ENCODE assay signal across 11 mouse cellular contexts in genomic region chr9:78106821-78107220, GRCm38 (mm10). TPM values are rescaled to one million over a fixed set of nuclear protein-coding genes. Genes with fewer than 3 reads are reported as not detected.
DNase-seq lines count a peak whose midpoint lies in the region; ATAC-seq lines count a peak whose summit lies in the region.
"Had no signal": no experiment of that assay in that cellular context is flagged by ENCODE, and none has a peak within 500 bp of the region (broad histone marks: within the 10 kb centered on the region; RNA-seq: fewer than 3 reads in every experiment).

No protein-coding gene starts in this region.

- H3K9me3 ChIP-seq in heart, embryonic 14.5 days (ENCODE audit: control insufficient read depth, low read length): no peaks in the 10 kb centered on the region
- H3K9me3 ChIP-seq in embryonic facial prominence, embryonic 14.5 days (ENCODE audit: control insufficient read depth, low read length): no peaks in the 10 kb centered on the region
- H3K9me3 ChIP-seq in limb, embryonic 12.5 days: no peaks in the 10 kb centered on the region
- H3K9me3 ChIP-seq: stomach, embryonic 15.5 days had no signal

- peak overlapping the region; percentile 83 for H3K4me2 ChIP-seq in heart, embryonic 14.5 days (ENCODE audit: low read length)
- peak overlapping the region; percentile 91 for H3K4me2 ChIP-seq in embryonic facial prominence, embryonic 14.5 days (ENCODE audit: low read depth, low read length)
- peak overlapping the region; percentile 79 for H3K4me2 ChIP-seq in limb, embryonic 12.5 days

- H3K27me3 ChIP-seq in heart, embryonic 14.5 days (ENCODE audit: control insufficient read depth, insufficient read depth, low read length): no peaks in the 10 kb centered on the region
- H3K27me3 ChIP-seq in embryonic facial prominence, embryonic 14.5 days (replicated peaks; ENCODE audit: control insufficient read depth, insufficient read depth, low read length): no peaks in the 10 kb centered on the region
- H3K27me3 ChIP-seq in limb, embryonic 12.5 days: no peaks in the 10 kb centered on the region
- H3K27me3 ChIP-seq: stomach, embryonic 15.5 days had no signal

- peaks cover 35% of the 10 kb centered on the region for H3K36me3 ChIP-seq in heart, embryonic 14.5 days (ENCODE audit: control insufficient read depth, insufficient read depth, low read length)
- H3K36me3 ChIP-seq in embryonic facial prominence, embryonic 14.5 days (ENCODE audit: control insufficient read depth, insufficient read depth, low read length): peaks cover 23% of the 10 kb centered on the region; the same call in 1 of the 2 replicates
- peaks cover 16% of the 10 kb centered on the region for H3K36me3 ChIP-seq in limb, embryonic 12.5 days
- H3K36me3 ChIP-seq: stomach, embryonic 15.5 days had no signal

- intact Hi-C loops in heart, postnatal 36 days (cut with DNase I): no loop called here

- WGBS in heart, embryonic 14.5 days: 83% methylated on average over 4 of the region's 4 CpGs
- WGBS in embryonic facial prominence, embryonic 14.5 days: 62% methylated on average over 4 of the region's 4 CpGs
- 73% methylated on average over 4 of the region's 4 CpGs for WGBS in limb, embryonic 12.5 days

- no peak overlapping the region for H3K27ac ChIP-seq in heart, embryonic 14.5 days (replicated peaks in 1 of 2; ENCODE audit: control insufficient read depth in 1 of 2, insufficient read depth in 1 of 2, low read depth in 2 of 2, low read length in 2 of 2)
- no peak overlapping the region for H3K27ac ChIP-seq in embryonic facial prominence, embryonic 14.5 days (replicated peaks; ENCODE audit: low read depth, low read length)
- H3K27ac ChIP-seq in limb, embryonic 12.5 days: no peak overlapping the region
- H3K27ac ChIP-seq: left cerebral cortex, adult 2 months; stomach, embryonic 15.5 days had no signal

- no peak overlapping the region; the same call in 1 of the 2 replicates for H3K9ac ChIP-seq in heart, embryonic 14.5 days (ENCODE audit: low read length)
- peak overlapping the region; percentile 89 for H3K9ac ChIP-seq in embryonic facial prominence, embryonic 14.5 days (ENCODE audit: low read depth, low read length)
- no peak overlapping the region for H3K9ac ChIP-seq in limb, embryonic 12.5 days (replicated peaks)

- peak overlapping the region in 1 of 2 experiments; percentile 95; a peak in 1 of 4 replicates for H3K4me3 ChIP-seq in heart, embryonic 14.5 days (ENCODE audit: control insufficient read depth in 1 of 2, insufficient read depth in 1 of 2, low read depth in 1 of 2, low read length in 2 of 2)
- peak overlapping the region; percentile 92 for H3K4me3 ChIP-seq in embryonic facial prominence, embryonic 14.5 days (ENCODE audit: low read depth, low read length)
- H3K4me3 ChIP-seq in limb, embryonic 12.5 days (replicated peaks): no peak overlapping the region

- no peak for DNase-seq in heart, postnatal 36 days
- peak; percentile 11 for DNase-seq in 416B (ENCODE audit: low read depth)
- no peak for DNase-seq in embryonic facial prominence, embryonic 14.5 days (ENCODE audit: low spot score)
- no peak for DNase-seq in retina, postnatal 1 day
- no peak for DNase-seq in right cerebral cortex, postnatal 36 days (ENCODE audit: low spot score in 2 of 2)
- no peak for DNase-seq in layer of hippocampus, adult 18-20 months (ENCODE audit: low spot score in 2 of 2)

- ATAC-seq in heart, embryonic 14.5 days (ENCODE audit: insufficient number of reproducible peaks, insufficient read depth, low FRiP score, low read depth): no peak
- no peak for ATAC-seq in embryonic facial prominence, embryonic 14.5 days (ENCODE audit: low read depth)
- ATAC-seq in limb, embryonic 12.5 days (ENCODE audit: insufficient number of reproducible peaks, insufficient read depth, low FRiP score, low TSS enrichment, low read depth): no peak

- H3K4me1 ChIP-seq in heart, embryonic 14.5 days (ENCODE audit: control insufficient read depth in 2 of 2, insufficient read depth in 2 of 2, low read length in 2 of 2): peaks cover 4 to 19% of the 10 kb centered on the region in 2 experiments; a peak in 3 of 4 replicates
- peaks cover 14% of the 10 kb centered on the region for H3K4me1 ChIP-seq in embryonic facial prominence, embryonic 14.5 days (ENCODE audit: control insufficient read depth, insufficient read depth, low read length)
- peaks cover 22% of the 10 kb centered on the region for H3K4me1 ChIP-seq in limb, embryonic 12.5 days (replicated peaks)

RNA-seq across cellular contexts. Expression of gene Fbxo9, which starts 2.0 kb away (rescaled TPM):
- polyA plus RNA-seq in heart, embryonic 14.5 days (2014; fragmentation: Nextera tagmentation; extraction: Ambion mirVana): 49.8 and 51.3 TPM in 2 replicates
- total RNA-seq in heart, postnatal 36 days (2021): 10 to 100 TPM; 49.9 to 52.5 TPM
- 43.5 and 46.5 TPM in 2 replicates for polyA plus RNA-seq in embryonic facial prominence, embryonic 14.5 days (2014; fragmentation: Nextera tagmentation; extraction: Ambion mirVana)
- 40.6 and 41.4 TPM in 2 replicates for polyA plus RNA-seq in limb, embryonic 12.5 days (2016; fragmentation: Nextera tagmentation; extraction: Ambion mirVana)
- 10 to 100 TPM; 90.3 to 92.2 TPM for total RNA-seq in layer of hippocampus, adult 18-20 months (2021)

RNA-seq across cellular contexts. Expression of gene Ick, which starts 2.2 kb away (rescaled TPM):
- 16.0 and 16.6 TPM in 2 replicates for polyA plus RNA-seq in heart, embryonic 14.5 days (2014; fragmentation: Nextera tagmentation; extraction: Ambion mirVana)
- 10 to 100 TPM; 13.7 to 15.3 TPM for total RNA-seq in heart, postnatal 36 days (2021)
- 23.4 and 23.6 TPM in 2 replicates for polyA plus RNA-seq in embryonic facial prominence, embryonic 14.5 days (2014; fragmentation: Nextera tagmentation; extraction: Ambion mirVana)
- 35.1 and 37.8 TPM in 2 replicates for polyA plus RNA-seq in limb, embryonic 12.5 days (2016; fragmentation: Nextera tagmentation; extraction: Ambion mirVana)
- total RNA-seq in layer of hippocampus, adult 18-20 months (2021): 10 to 100 TPM; 18.0 to 18.3 TPM

RNA-seq across cellular contexts. Expression of gene Gcm1, which starts 55.1 kb away (rescaled TPM):
- not detected in 2 replicates for polyA plus RNA-seq in heart, embryonic 14.5 days (2014; fragmentation: Nextera tagmentation; extraction: Ambion mirVana)
- not detected for total RNA-seq in heart, postnatal 36 days (2021)
- polyA plus RNA-seq in embryonic facial prominence, embryonic 14.5 days (2014; fragmentation: Nextera tagmentation; extraction: Ambion mirVana): 0.08 TPM in 1 of 2 replicates, not detected in the other
- polyA plus RNA-seq in limb, embryonic 12.5 days (2016; fragmentation: Nextera tagmentation; extraction: Ambion mirVana): not detected in 2 replicates
- total RNA-seq in layer of hippocampus, adult 18-20 months (2021): not detected
- total RNA-seq: left cerebral cortex, adult 2 months; neutrophil, adult 5-6 weeks had no signal
- polyA plus RNA-seq: stomach, embryonic 15.5 days had no signal
